In genomic region chr4:78212941-78213340, GRCm38 (mm10) we compare ENCODE assay signal across 17 mouse cellular contexts. TPM values are rescaled to one million over a fixed set of nuclear protein-coding genes. Genes with fewer than 3 reads are reported as not detected.
DNase-seq lines count a peak whose midpoint lies in the region; ATAC-seq and TF ChIP-seq lines count a peak whose summit lies in the region.
"Had no signal": no experiment of that assay in that cellular context is flagged by ENCODE, and none has a peak within 500 bp of the region (broad histone marks: within the 10 kb centered on the region; RNA-seq: fewer than 3 reads in every experiment).

No protein-coding gene starts in this region.

- DNase-seq in layer of hippocampus, adult 2 months (ENCODE audit: low spot score in 2 of 2), result no peak
- DNase-seq in layer of hippocampus, adult 8-10 months (ENCODE audit: low spot score in 2 of 2), result no peak
- DNase-seq in right cerebral cortex, postnatal 25 days, result peak; percentile 14
- DNase-seq in right cerebral cortex, postnatal 36 days (ENCODE audit: low spot score in 2 of 2), result no peak
- DNase-seq in lung, postnatal 36 days, result no peak
- DNase-seq: adrenal gland, postnatal 25 days; cerebellum, adult 8-10 months; gastrocnemius, postnatal 25 days; kidney, adult 9 months; thymus, postnatal 36 days had no signal

- TF ChIP-seq CTCF in layer of hippocampus, adult 2 months (conservative IDR thresholded peaks at IDR 0.05), result no peak

- ATAC-seq in hindbrain, embryonic 16.5 days, result no peak
- ATAC-seq in neural tube, embryonic 15.5 days (ENCODE audit: low FRiP score), result no peak
- ATAC-seq: inflammation-experienced regulatory T-cells, adult 6 months had no signal

- peak overlapping the region; percentile 81; the same call in 1 of the 2 replicates for H3K9ac ChIP-seq in hindbrain, embryonic 16.5 days (ENCODE audit: low read depth, low read length)
- H3K9ac ChIP-seq in neural tube, embryonic 15.5 days (replicated peaks), result 0 out of 2 replicates have a peak overlapping the region, but pooled peaks have one; percentile 60
- H3K9ac ChIP-seq: liver, embryonic 14.5 days had no signal

- H3K9me3 ChIP-seq in hindbrain, embryonic 16.5 days (ENCODE audit: control insufficient read depth, low read length), result no peaks in the 10 kb centered on the region
- H3K9me3 ChIP-seq in neural tube, embryonic 15.5 days (replicated peaks), result no peaks in the 10 kb centered on the region
- H3K9me3 ChIP-seq: limb, embryonic 13.5 days had no signal

- no peaks in the 10 kb centered on the region for H3K4me1 ChIP-seq in hindbrain, embryonic 16.5 days (ENCODE audit: control insufficient read depth, insufficient read depth, low read depth, low read length)
- H3K4me1 ChIP-seq in neural tube, embryonic 15.5 days, result peaks cover 18% of the 10 kb centered on the region
- H3K4me1 ChIP-seq: limb, embryonic 13.5 days had no signal

- WGBS in hindbrain, embryonic 16.5 days, result 50% methylated on average over 4 of the region's 4 CpGs
- WGBS in neural tube, embryonic 15.5 days, result 52% methylated on average over 4 of the region's 4 CpGs

- H3K4me3 ChIP-seq in layer of hippocampus, adult 2 months, result peak overlapping the region; percentile 51
- peak overlapping the region; percentile 78 for H3K4me3 ChIP-seq in hindbrain, embryonic 16.5 days (ENCODE audit: low read length)
- H3K4me3 ChIP-seq in neural tube, embryonic 15.5 days (replicated peaks), result peak overlapping the region; percentile 59

- H3K36me3 ChIP-seq in hindbrain, embryonic 16.5 days (ENCODE audit: control insufficient read depth, insufficient read depth, low read length), result no peaks in the 10 kb centered on the region
- no peaks in the 10 kb centered on the region for H3K36me3 ChIP-seq in neural tube, embryonic 15.5 days
- H3K36me3 ChIP-seq: limb, embryonic 13.5 days had no signal

- H3K4me2 ChIP-seq in hindbrain, embryonic 16.5 days (ENCODE audit: low read length), result peak overlapping the region; percentile 87
- H3K4me2 ChIP-seq in neural tube, embryonic 15.5 days, result peak overlapping the region; percentile 72

- H3K27ac ChIP-seq in layer of hippocampus, adult 2 months, result peak overlapping the region; percentile 94
- H3K27ac ChIP-seq in hindbrain, embryonic 16.5 days (ENCODE audit: low read depth, low read length), result 0 out of 2 replicates have a peak overlapping the region, but pooled peaks have one; percentile 6
- H3K27ac ChIP-seq in neural tube, embryonic 15.5 days (replicated peaks), result no peak overlapping the region
- H3K27ac ChIP-seq: limb, embryonic 13.5 days; liver, embryonic 14.5 days; stomach, postnatal 0 days had no signal

- no peaks in the 10 kb centered on the region for H3K27me3 ChIP-seq in hindbrain, embryonic 16.5 days (replicated peaks; ENCODE audit: control insufficient read depth, insufficient read depth, low read length)
- no peaks in the 10 kb centered on the region for H3K27me3 ChIP-seq in neural tube, embryonic 15.5 days (replicated peaks)

RNA-seq across cellular contexts. Expression of gene Ptprd, which starts 1.2 kb away (rescaled TPM):
- 100 to 1,000 TPM; 153 to 172 TPM for total RNA-seq in layer of hippocampus, adult 2 months (2021)
- 100 to 1,000 TPM; 169 to 218 (median 185) TPM for total RNA-seq in layer of hippocampus, adult 8-10 months (2022)
- 71.6 and 76.8 TPM in 2 replicates for polyA plus RNA-seq in hindbrain, embryonic 16.5 days (2015; fragmentation: Nextera tagmentation; extraction: Ambion mirVana)
- 77.2 and 96.1 TPM in 2 replicates for polyA plus RNA-seq in neural tube, embryonic 15.5 days (2015; fragmentation: Nextera tagmentation; extraction: Ambion mirVana)
- total RNA-seq: megakaryocyte progenitor cell, adult 5-6 weeks had no signal
